Mouse (Mus musculus) forebrain, postnatal 0 days (tissue): ENCODE results near the gene Dgki. TPM values are rescaled to one million over a fixed set of nuclear protein-coding genes. Genes with fewer than 3 reads are reported as not detected.
A peak's percentile ranks its signal among the peaks of the same experiment; 100 is the strongest.
"Not testable (repeated sequence)": the region's sequence is repeated elsewhere in the genome, so short reads cannot be mapped to it uniquely, and the experiment has no call there.

Source experiments
- ATAC-seq: fragments of 200-750 bp; cut with Nextera tagmentation; 2 replicates; pipeline ENCODE4 v1.8.0; 2017; ENCODE audit warnings: mild to moderate bottlenecking, moderate library complexity
- DNase-seq: peaks from one replicate; pipeline ENCODE4 v3.0.0-alpha.2; 2015
- H3K27ac ChIP-seq: fragments of 300-500 bp; sonication (generic); 2 replicates; pipeline ENCODE4 v1.5.1; 2014; ENCODE audit warnings: low read depth, mild to moderate bottlenecking, antibody characterized with exemption, low read length, moderate library complexity, mixed read lengths
- H3K27me3 ChIP-seq: fragments of 300-500 bp; sonication (generic); 2 replicates; pipeline ENCODE4 v1.6.1; 2014; ENCODE audit warnings: mild to moderate bottlenecking, low read length, mixed read lengths; ENCODE audit not compliant: insufficient read depth
- H3K36me3 ChIP-seq: fragments of 300-500 bp; sonication (generic); 2 replicates; pipeline ENCODE4 v1.6.1; 2014; ENCODE audit warnings: mild to moderate bottlenecking, moderate library complexity; ENCODE audit not compliant: insufficient read depth
- H3K4me1 ChIP-seq: fragments of 300-500 bp; sonication (generic); 2 replicates; pipeline ENCODE4 v1.6.1; 2014; ENCODE audit warnings: antibody characterized with exemption; ENCODE audit not compliant: insufficient read depth
- H3K4me2 ChIP-seq: fragments of 300-500 bp; sonication (generic); 2 replicates; pipeline ENCODE4 v1.6.1; 2014; ENCODE audit warnings: low read depth, mild to moderate bottlenecking, moderate library complexity
- H3K4me3 ChIP-seq: fragments of 300-500 bp; sonication (generic); 2 replicates; pipeline ENCODE4 v1.5.1; 2014; ENCODE audit warnings: low read depth, low read length, mixed read lengths
- H3K9ac ChIP-seq: fragments of 300-500 bp; sonication (generic); 2 replicates; pipeline ENCODE4 v1.6.1; 2014; ENCODE audit warnings: mild to moderate bottlenecking
- H3K9me3 ChIP-seq: fragments of 300-500 bp; sonication (generic); 2 replicates; pipeline ENCODE4 v1.6.1; 2016; ENCODE audit warnings: low read length
- CTCF ChIP-seq: sonication (generic); IDR thresholded peaks from 2 replicates; pipeline ENCODE4 v1.5.1; 2016; ENCODE audit warnings: antibody characterized with exemption, control low read depth, low read depth
- WGBS: fragments of 180-500 bp; shearing (Covaris S2); extraction: QIAGEN DNeasy Blood & Tissue Kit; methylation state at CpG from one replicate; pipeline ENCODE4 v1.1.7; 2014; 5-methylcytosine and 5-hydroxymethylcytosine counted together
- polyA plus RNA-seq: library from polyadenylated mRNA; unstranded; fragments of >200 nt; fragmentation: Nextera tagmentation; extraction: Ambion mirVana; gene quantifications from 2 replicates; pipeline ENCODE4 v1.2.1, GENCODE M21; 2015
- total RNA-seq: library from RNA; depleted of rRNA; stranded (reverse); fragments of >200 nt; gene quantifications from 2 replicates; pipeline ENCODE4 v1.2.3, GENCODE M21; 2014

Gene Dgki
- total and polyA plus RNA-seq, 2 experiments from 2014 or later = 5.5 to 34.0 TPM

DNA sequence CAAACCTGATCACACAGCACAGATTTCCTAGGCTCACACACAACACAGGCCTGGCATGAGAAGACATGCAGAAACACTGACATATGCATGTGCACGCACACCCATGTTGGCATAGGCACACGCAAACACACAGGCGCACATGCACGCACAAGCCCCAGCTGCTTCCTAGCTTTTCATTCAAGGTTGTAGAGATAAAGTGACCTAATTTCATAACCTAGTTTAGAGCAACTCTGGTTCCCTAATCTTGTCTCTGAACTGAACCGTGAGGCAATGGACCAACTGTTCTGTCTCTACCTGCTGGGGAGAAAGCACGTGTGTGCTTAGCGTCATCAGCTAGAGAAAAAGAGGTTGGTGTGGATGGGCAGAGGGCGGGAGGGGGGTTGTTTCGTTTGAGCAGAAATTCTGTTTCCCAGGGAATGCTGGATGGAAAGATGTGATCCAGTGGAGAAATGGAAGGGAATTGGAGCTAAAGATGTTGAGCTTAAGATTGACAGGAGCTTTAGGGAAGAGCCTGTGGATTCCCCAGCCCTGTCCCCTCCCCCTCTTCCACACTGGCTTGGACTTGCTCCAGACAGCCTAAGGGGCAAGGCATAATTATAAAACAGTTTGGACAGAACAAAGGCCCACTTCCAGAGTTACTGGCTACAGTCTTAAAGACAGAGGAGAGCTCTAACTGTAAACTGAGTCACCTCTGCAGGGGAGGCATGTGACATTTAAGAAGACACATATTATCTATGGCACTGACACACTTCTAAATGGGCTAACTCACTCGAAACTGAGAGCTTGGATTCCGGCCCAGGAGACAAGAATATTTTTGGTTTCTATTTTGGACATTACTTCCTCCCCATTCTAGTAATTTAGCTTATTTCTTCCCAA lies 156.8 kb downstream of the Dgki start:
- TF ChIP-seq CTCF = no peak
- Histone ChIP-seq H3K27me3 (no peaks in the 10 kb centered on the region), H3K4me3 (no peak overlapping the region), H3K36me3 (no peaks in the 10 kb centered on the region), H3K4me2 (no peak overlapping the region), H3K27ac (peak overlapping the region; percentile 35; the same call in 1 of the 2 replicates), H3K9ac (no peak overlapping the region), H3K9me3 (no peaks in the 10 kb centered on the region), H3K4me1 (peaks cover 10% of the 10 kb centered on the region; the same call in 1 of the 2 replicates)
- peak; percentile 88 for ATAC-seq
- WGBS = 53% methylated on average over 11 of the region's 11 CpGs
- peak; percentile 57 for DNase-seq

- Histone ChIP-seq H3K27me3 (no peaks in the 10 kb centered on the region), H3K4me3 (no peak overlapping the region), H3K36me3 (no peaks in the 10 kb centered on the region), H3K27ac (no peak overlapping the region), H3K4me1 (peaks cover 10% of the 10 kb centered on the region; the same call in 1 of the 2 replicates), H3K9ac (no peak overlapping the region), H3K4me2 (no peak overlapping the region), H3K9me3 (no peaks in the 10 kb centered on the region)
- TF ChIP-seq CTCF = no peak
- ATAC-seq = no peak
- no peak for DNase-seq
These were observed 161.2 kb downstream of the Dgki start for GRCm38 (mm10) chr6:37138816-37139215.

DNA sequence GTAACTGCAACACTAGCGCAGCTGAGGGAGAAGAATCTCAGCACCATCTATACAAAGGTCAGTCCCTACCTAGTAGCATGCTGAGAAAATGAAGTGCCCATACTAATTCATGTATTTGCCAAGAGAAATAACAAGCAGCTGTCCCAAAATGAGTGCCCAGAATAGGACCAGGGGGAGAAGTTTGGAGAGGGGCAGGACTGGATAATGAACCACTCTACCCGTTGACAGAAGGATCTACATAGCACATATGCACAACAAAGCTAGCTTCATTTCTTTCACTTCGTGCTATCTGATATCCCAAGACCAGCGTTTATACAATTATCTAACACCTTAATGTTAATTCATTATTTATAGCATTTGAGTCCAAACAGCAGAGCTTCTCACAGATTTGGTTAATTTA lies 168.7 kb downstream of the Dgki start:
- Histone ChIP-seq H3K9me3 (no peaks in the 10 kb centered on the region), H3K4me2 (no peak overlapping the region), H3K4me1 (no peaks in the 10 kb centered on the region), H3K9ac (no peak overlapping the region), H3K27me3 (no peaks in the 10 kb centered on the region), H3K36me3 (no peaks in the 10 kb centered on the region), H3K4me3 (no peak overlapping the region), H3K27ac (no peak overlapping the region)
- ATAC-seq (peak; percentile 63), DNase-seq (no peak)
- 44% methylated on average over 4 of the region's 4 CpGs for WGBS
- TF ChIP-seq CTCF = no peak

- ATAC-seq (peak; percentile 79), DNase-seq (peak; percentile 54)
- Histone ChIP-seq H3K4me2 (no peak overlapping the region), H3K9me3 (no peaks in the 10 kb centered on the region), H3K9ac (no peak overlapping the region), H3K4me3 (no peak overlapping the region), H3K36me3 (no peaks in the 10 kb centered on the region), H3K4me1 (no peaks in the 10 kb centered on the region), H3K27me3 (no peaks in the 10 kb centered on the region), H3K27ac (peak overlapping the region; percentile 45; the same call in 1 of the 2 replicates)
- no peak for TF ChIP-seq CTCF
- WGBS = 76% methylated on average over 19 of the region's 19 CpGs
These were observed 179.4 kb downstream of the Dgki start for GRCm38 (mm10) chr6:37120417-37121154.

DNA sequence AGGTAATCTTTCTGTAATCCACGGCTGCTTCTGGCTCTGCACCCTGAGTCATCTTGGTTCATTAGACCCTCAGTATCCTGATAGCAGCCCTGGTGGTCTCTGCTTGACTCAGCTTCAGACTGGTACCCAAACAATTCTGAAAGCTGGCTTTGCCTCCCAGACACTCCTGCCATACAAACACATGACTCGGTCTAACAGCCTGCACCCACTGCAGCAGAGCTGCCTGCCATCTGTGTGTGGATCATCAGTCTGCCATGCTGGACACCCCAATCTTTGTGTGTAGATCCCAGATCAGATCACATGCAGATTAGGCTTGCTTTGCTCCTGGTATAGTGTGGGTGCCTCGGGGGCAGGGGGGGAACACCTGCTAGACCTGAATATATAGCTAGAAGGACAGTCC lies 180.8 kb downstream of the Dgki start:
- peak; percentile 18 for DNase-seq
- H3K4me2 ChIP-seq = no peak overlapping the region
- TF ChIP-seq CTCF = no peak
- H3K4me3 ChIP-seq = no peak overlapping the region
- no peaks in the 10 kb centered on the region for H3K4me1 ChIP-seq
- no peaks in the 10 kb centered on the region for H3K36me3 ChIP-seq
- H3K9ac ChIP-seq = no peak overlapping the region
- WGBS = 65% methylated on average over 3 of the region's 3 CpGs
- no peaks in the 10 kb centered on the region for H3K9me3 ChIP-seq
- H3K27me3 ChIP-seq = no peaks in the 10 kb centered on the region
- H3K27ac ChIP-seq = no peak overlapping the region
- peak; percentile 57 for ATAC-seq

GRCm38 (mm10) chr6:37113048-37113447 lies 186.9 kb downstream of the Dgki start:
- TF ChIP-seq CTCF = no peak
- H3K4me1 ChIP-seq = no peaks in the 10 kb centered on the region
- DNase-seq (no peak), ATAC-seq (no peak)
- H3K27ac ChIP-seq = no peak overlapping the region
- H3K9ac ChIP-seq = no peak overlapping the region
- no peak overlapping the region for H3K4me3 ChIP-seq
- WGBS = 84% methylated on average over 4 of the region's 4 CpGs
- H3K4me2 ChIP-seq = no peak overlapping the region
- H3K27me3 ChIP-seq = no peaks in the 10 kb centered on the region
- no peaks in the 10 kb centered on the region for H3K9me3 ChIP-seq
- H3K36me3 ChIP-seq = no peaks in the 10 kb centered on the region

GRCm38 (mm10) chr6:37106236-37106635 lies 193.7 kb downstream of the Dgki start:
- not testable (repeated sequence) for H3K4me1 ChIP-seq, H3K27me3 ChIP-seq, H3K9ac ChIP-seq, H3K4me3 ChIP-seq, H3K27ac ChIP-seq, H3K9me3 ChIP-seq, DNase-seq, H3K4me2 ChIP-seq, H3K36me3 ChIP-seq, ATAC-seq
- WGBS = 89% methylated on average over 6 of the region's 6 CpGs
